Mouse (Mus musculus): Measurements from ENCODE around the gene Hp1bp3.

The Hp1bp3 gene

DNA sequence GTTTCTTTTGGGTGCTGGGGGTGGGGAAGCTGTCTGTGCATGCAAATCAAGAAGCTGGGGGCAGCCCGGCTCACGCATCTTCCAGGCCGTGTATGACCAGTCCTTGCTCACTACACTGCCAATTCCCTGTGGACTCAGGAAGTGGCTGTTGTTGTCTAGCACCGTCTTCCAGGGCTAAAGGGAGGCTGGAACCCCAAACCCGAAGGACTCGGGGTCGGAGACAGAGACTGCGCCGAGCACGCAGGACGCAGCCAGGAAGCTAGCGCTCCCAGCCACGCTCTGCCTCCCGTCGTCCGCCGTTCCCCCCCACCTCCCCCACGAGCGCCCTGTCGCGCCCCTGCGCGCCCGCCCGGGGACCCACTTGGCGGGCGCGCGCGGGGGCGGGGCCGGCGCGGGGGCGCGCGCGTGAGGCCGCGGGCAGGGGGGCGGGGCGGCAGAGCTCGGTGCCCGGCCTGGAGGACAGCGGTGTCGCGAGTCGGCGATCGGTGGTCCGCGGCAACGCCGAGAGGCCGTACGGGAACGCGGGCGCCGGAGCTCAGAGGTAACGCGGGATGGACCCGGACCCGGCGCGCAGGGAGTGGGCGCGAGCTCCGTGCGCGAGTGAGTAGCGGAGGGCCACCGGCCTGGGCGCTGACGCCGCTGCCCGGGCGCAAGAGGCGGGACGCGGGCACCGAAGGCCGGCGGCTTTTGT, at the start of gene Hp1bp3:
TSS of gene Hp1bp3 (plus strand) at position 97 of the 691 bp plus-strand sequence.
- DNase-seq: peak; percentile 84

DNA sequence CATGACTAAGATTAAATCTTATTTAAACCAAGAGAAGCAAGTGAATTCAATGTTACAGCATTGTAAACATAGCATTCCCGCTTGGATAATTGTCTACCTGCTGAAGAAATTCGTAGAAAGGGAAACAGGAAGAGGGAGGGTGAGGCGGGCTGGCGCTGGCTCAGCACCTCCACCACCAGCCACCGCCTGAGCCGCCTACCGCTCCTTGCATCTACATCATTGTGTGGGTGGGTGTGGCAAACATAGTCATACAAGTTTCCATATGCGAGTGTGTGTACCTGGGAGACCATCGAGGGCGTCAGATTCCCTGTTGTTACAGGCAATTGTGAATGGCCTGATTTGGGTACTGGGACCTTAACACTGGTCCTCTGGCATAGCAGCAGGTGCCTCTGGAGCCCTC, 49.6 kb upstream of the Hp1bp3 start:
- no peak for DNase-seq

DNA sequence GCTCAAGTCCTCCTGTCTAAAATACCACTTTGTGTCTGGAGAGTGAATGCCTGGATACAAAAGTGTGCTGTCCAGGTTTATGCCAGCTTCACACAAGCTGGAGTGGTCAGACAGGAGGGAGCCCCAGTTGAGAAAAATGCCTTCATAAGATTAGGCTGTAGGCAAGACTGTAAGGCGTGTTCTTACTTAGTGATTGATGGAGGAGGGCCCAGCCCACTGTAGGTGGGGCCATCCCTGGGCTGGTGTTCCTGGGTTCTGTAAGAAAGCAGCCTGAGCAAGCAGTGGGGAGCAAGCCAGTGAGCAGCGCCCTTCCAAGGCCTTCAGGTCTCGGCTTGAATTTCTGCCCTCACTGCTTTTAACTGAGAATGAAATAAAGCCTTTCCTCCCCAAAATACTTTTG, 47.9 kb upstream of the Hp1bp3 start:
- no peak for DNase-seq

DNA sequence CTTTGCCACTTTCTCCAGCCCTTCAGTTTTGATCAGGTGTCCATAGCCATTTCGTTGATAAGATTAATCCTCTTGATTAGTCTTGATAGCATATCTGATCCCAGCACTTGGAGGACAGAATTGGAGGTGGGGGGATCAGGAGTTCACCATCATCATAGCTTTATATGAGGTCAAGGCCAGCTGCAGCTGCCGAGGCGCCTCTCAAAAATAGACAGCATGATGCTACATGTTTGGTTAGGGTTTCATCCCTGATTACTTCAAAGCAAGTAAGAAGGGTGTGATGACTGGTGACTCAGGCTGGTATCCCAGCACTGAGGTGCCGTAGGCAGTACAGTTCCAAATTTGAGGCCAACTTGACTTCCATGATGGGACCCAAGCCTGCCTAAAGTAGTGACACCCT, 46.7 kb upstream of the Hp1bp3 start:
- no peak for DNase-seq

DNA sequence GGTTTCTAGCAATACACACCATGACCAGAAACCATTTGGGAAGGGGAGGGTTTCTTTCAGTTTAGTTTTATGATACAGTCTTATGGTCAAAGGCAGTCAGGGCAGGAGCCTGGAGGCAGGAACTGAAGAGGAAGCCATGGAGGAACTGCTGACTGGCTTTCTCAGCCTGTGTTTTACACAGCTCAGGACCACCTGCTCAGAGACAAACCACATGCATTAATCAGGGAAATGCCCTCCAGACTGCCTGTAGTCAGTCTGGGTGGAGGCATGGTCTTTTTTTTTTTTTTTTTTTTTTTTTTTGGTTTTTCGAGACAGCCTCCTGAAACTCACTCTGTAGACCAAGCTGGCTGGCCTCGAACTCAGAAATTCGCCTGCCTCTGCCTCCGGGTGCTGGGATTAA, 43.4 kb upstream of the Hp1bp3 start:
- no peak for DNase-seq

DNA sequence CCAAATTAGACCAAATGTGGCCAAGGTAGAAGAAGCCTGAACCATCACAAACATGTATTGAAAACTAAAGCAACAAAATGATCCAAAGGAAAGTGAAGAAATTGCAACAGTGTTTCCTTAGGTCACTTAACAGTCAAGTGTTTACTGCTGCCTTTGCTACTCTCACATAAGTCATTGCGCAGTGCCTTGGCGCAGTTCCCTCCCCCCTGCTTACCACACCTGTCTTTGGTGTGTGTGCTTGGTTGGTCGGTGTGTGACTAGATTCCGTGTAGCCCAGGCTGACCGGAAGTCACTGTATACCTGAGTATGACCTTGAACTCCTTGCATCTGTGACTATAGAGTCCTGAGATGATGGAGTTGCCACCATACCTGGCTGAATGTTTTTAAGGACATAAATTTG, 36.7 kb upstream of the Hp1bp3 start:
- DNase-seq: no peak

DNA sequence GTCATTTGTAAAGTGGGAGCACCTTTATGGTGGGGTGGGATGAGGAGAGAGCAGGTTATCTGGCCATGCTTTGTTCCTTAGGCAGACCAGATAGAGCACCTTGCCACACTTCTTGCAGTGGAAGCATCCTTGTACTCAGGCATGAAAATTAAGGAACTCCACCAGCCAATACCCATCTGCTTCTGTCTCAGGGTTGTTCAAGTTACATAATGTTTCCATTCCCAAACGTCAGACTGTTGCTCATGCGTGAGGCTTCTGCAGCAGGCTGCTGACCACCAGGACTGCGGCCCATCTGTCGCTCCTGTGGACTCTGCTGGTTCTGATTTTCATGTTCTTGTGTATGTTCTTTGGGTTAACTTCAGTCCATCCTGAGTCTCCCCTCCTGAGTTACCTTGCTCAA, 35.4 kb upstream of the Hp1bp3 start:
- peak; percentile 42 for DNase-seq

DNA sequence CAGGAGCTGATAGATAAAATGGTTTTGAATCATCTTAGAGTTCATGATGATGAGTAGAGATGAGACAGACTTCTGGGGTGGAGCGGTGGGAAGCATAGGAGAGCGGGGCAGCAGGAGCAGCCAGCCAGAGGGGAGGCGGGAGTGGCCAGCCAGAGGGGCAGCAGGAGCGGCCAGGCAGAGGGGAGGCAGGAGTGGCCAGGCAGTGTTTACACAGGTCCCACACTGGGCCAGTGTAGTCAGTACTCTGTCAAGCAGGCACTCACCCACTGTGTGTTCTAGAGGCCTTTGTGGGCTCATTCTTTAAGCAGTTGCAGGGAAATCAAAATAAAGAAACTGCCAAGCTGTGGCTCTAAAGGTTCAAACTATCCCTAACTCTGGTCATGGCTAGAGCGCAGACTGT, 32.0 kb upstream of the Hp1bp3 start:
- no peak for DNase-seq

DNA sequence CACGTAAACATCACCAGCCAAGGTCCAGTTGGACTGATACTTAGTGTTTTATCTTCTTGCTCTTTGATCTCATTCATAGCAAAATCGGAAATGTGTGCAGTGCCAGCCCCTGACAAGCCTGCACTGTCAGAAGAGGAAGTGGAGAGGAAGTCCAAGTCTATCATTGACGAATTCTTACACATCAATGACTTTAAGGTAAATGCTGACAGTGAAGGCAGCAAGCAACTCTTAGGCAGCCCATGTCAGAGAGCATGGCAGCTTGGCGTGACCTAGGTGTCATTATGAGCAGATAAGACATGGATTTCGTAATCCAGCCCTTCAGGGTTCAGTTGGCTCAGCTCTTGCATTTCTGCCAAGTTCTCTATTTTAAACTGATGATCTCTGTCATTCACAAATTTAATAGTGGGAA, 31.5 kb upstream of the Hp1bp3 start:
- DNase-seq: no peak

DNA sequence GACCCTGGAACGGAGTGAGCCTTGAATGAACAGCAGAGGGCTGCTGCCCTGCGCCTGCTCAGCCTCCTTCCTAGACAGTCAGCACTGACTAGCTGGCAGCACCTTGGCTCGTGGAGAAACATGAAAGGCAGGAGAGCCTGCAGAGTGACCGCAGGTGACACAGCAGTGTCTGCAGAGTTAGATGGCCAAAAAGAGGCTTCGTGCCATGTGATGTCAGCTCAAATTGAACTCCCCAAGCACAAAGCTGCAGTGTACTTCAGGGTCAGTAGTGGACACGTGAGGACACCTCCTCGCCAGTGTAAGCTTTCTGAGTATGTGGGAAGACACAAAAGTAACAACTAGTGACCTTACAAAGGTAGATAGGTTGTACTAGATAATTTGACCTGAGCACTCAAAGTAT, 30.1 kb upstream of the Hp1bp3 start:
- no peak for DNase-seq

DNA sequence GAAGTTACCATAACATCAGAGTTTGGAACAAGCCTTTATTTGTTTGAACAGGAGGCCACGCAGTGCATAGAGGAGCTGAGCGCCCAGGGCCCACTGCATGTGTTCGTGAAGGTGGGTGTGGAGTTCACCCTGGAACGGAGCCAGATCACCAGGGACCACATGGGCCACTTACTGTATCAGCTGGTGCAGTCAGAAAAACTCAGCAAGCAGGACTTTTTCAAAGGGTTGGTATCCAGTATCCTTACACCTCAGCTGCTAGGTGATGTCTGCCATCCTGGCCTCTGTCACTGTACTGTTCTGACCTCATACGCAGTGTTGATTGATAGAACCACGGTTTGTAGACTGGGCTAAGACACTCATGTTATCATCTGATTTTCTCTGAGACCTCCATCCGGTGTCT, 28.1 kb upstream of the Hp1bp3 start:
- DNase-seq: no peak

DNA sequence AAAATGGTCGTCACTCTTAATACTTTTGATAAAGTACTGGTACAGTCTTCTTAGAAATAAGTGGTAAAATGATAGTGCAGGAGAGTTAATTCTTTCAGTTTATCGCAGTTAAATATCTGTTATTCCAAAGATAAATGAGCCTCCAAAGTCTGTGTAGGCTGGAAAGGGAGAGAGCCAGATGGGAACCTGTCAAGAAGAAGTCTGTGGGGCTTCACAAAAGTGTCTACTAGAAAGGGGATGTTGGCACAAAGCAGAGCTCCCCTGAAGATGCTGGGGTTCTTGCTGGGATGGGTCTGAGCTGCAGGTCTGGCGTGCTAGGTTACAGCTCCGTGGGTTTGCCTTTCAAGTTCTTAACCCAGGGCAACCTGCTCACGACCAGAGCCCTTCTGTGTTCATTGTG, 23.5 kb upstream of the Hp1bp3 start:
- DNase-seq: no peak

DNA sequence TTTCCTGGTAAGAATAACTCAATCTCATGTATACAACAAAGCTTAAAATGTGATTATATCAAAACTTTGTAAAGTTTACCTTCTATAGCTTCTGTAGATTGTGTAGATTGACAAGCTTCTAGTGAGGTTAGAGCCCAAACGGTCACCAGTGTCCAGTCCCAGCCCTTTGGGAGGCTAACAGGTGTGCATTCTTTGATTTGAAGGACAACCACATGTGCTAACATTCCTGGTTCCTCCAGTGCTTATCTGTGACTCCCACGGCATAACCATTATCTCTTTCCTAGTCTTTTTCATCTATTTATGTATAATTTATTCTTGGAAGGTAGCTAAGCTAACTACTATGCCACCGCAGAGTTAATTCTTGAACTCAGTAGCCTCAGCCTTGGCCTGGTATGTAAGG, 15.3 kb upstream of the Hp1bp3 start:
- DNase-seq: no peak

DNA sequence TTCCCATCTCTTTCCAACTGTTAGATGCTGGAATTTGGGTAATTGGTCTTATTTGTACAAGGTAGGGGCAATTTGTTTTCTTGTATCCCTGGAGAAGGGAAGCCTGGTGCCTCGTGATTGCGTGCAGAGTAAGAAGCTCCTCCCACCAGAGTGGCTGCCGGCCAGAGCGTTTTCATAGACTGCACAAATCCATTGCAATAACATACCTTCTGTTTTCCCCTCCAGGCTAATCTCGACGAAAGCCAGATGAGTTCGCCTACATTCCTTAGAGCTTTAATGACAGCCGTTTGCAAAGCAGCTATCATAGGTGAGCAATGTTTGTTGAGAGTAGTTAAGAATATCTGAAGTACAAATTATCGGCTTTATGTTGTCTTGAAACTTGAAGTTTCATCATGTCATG, 14.4 kb upstream of the Hp1bp3 start:
- no peak for DNase-seq

DNA sequence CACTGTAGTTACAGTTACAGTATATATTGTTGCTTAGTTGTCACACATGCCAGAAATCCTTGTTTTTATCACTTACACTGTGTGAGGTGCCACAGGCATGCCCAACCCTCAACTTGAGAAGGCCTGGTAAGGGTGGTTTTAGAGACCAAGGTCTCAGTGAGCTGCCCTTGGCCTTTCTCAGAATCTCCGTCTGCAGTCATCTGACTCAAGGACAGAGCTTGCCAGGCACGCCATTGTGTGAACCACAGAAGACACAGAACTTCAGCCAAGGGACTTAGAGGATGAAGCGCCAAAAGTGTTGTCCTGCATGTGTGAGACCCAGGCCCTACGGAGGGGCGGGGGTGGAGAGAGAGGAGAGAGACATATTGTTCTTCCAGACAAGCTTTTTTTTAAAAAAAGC, 6.0 kb upstream of the Hp1bp3 start:
- no peak for DNase-seq

DNA sequence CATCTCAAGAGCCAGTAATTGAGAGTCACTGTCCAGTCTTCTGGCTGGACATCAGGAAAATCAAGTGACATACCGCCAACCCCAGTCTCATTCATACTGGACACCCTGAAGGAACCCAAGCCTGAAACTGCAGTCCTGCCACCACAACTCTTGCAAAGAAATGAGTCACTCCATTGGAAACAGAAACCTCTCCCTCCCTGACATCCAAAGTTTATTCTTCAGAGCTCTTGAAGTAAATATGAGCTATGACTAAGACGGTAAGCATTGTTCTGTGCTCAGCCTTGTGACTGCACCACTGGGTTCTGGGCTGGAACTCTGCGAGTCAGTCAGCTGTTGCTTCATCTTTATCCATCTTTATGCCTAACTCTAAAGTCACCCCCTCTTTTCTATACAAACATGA, 2.2 kb upstream of the Hp1bp3 start:
- no peak for DNase-seq

DNA sequence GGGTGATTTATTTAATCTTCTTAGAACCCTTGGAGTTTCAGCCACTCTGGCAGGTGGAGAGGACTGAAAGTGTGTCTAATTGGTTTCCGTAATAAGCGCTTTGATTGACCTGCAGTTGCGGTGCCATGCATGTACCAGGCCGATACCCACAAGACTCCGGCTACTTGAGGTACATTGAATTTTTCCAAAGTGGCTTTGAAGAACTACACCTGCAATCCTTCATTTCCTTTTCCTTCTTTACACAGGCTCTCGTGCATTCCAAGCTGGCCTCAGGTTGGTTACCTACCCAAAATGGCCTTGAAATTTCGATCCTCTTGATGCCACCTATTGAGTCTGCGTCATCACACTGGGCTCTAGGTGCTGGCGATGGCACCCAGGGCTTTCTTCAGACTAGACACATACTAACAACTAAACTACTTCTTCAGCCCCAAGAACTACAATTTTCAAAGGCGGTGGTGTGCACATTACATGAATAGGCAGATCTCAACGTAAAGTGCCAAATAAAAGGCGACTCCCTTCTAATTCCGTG, 361 bp upstream of the Hp1bp3 start:
- no peak for DNase-seq

DNA sequence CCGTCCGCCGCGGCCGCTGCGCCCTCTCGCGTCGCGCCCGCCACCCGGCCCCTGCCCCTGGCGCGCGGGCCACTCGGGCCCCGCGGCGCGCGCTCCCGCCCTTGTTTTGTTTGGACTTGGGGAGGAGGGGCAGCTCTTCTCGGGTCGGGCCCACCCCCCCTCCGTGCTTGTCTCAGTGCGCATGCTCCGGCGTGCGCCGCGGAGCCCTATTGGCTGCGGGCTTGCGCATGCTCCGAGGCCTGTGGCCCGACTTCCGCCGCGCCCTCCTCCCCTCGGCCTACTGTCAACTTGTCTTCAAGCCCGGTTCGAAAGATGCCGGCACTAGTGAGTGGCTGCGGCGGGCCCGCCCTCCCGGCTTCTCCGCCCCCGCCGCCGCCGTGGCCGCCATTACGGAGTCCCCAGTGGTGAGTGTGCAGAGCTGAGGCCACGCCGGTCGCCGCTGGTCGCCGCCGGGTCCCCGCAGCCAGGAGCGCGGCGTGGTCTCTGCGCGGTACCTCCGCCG, 846 bp downstream of the Hp1bp3 start:
- peak; percentile 98 for DNase-seq

DNA sequence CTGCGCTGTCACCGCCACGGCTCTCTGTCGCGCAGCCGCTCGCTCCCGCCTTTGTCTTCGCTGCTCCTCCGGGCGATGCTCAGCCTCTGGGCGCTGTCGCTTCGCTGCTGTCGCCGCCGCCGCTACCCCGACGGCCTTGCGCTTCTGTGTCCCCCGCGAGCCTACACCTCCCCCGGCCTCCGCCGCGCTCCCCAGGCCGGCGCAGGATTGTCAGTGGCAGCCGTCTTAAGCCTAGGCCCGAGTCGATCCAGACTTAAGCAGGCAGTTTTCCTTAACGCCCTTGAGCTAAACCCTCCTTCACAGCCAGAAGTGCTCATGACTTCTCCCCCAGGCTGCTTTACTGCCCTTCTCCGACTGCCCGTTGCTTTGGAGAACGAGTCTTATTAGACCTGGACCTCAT, 1.3 kb downstream of the Hp1bp3 start:
- DNase-seq: no peak

DNA sequence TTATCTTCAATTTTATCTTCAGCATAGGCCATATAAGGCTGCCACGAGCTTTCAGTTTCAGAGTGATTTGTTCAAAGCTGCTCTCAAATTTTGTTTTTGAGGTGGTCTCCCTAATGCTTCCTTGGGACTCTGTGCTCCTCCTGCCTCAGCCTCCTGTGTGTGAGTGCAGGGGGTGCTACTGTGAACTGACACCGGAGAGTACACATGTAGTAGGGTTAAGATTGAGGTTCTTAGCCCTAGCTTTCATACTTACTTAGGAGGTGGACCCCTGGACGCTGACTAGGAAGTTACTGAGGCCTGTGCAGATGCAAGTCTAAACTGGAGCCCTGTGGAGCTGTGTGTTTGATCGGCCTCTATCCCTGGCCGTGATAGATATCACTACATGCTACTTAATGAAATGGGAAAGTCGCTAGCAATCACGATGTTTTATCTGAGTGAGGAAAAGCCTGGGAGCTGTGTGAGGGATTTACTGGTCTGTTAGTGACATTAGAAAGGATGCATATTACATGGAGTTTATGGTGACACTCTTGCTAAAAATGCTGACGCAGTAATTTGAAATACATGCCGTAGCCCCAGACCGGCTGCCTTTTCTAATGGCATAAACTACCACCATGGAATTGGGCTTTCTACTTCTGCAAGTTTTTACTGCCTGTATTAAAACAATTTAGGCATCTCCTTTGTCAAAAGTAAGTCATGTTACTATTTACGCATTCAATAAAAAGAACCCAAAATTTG, 2.0 kb downstream of the Hp1bp3 start:
- no peak for DNase-seq

DNA sequence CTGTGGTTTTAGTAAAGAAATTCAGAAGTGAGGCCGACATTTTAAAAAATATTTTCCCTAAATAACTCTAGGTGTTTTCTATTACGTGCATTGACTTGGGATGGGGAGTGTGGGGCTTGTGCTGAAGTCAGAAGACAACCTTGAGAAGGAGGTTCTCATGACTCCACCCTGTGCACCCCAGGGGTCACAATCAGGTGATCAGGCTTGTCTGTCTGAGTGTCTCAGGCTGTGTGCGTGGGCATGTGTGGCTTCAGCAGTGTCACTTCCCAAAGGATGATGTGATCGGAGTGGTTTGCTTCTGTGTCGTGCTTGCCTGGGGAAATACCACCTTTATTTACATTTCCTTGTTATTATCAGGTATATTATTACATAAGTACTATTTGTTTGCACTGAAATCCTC, 3.2 kb downstream of the Hp1bp3 start:
- DNase-seq: no peak

DNA sequence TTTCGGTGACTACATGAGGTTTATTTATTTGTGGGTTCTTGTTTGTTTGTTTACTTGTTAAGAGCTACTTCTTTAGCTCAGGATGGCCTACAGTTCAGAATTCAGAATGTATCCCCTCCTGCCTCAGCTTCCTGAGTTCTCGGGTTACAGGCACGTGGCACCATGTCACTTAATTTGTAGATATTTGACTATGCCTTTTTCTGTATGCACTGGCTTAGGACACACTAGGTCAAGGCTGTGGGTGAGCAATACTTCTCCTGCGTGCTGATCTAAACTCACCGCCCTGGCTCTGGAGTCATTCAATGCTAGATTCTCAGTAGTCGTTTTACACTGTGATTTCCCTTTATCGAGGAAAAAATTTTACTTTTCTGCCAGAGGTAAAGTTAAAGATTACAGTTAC, 4.7 kb downstream of the Hp1bp3 start:
- no peak for DNase-seq

DNA sequence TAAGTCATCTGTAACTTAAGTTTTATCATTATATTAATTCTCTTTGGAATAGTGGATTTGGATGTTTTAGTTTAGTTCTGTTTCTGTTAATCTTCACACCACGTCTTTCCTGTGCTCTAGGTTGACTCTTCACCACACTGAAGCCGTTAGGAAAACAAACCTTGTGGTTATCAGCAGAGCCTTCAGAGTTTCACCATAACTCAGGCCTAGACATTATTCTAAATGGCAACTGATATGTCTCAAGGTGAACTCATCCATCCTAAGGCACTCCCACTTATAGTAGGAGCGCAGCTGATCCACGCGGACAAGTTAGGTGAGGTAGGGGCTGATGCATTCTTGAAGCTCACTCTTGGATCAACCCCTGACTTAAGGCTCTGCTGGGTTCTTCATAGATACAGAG, 5.3 kb downstream of the Hp1bp3 start:
- no peak for DNase-seq

DNA sequence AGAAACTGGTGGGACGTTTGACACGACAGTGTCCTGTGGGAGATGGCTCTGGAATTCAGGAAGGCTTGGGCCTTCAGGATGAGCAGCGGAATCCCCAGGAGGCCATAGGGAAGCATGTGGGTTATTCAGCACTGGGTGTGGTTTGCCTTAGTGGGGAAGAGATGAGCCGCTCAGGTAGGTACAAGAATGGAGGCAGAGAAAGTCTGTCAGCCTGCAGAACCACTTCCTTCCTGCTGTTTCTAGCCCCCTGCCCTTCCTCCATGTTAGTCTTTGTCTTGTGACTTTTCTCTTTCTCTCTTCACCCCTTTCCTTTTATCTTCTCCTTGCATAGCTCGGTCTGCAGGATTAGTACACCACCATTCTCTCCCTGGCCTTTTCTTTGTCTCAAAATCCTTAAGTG, 6.3 kb downstream of the Hp1bp3 start:
- DNase-seq: no peak

DNA sequence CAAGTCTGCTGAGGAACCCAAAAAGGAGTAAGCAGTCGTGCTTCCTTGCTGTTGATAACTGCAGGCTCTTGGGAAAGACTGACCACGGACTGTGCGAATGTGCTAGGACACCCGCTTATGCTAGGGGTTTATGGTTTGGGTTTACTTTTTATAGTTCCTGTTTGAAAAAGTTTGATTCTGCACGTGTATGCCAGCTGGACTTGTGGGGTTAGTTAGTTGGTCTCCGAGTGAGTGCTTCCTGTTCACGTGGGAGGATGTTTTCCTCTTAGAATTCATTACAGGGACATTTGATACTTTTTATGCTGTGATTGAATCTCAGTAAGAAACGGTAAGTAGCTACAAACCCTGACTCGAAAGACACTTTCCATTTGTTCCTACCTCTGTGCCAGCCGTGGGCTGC, 7.5 kb downstream of the Hp1bp3 start:
- DNase-seq: no peak

Data from cerebellum, adult 9-11 months (tissue).